Comparison of ENCODE assay signal across 1 mouse cellular context in genomic region chr8:70419879-70420643, GRCm38 (mm10).
TF ChIP-seq lines count a peak whose summit lies in the region.

No protein-coding gene starts in this region.

TF ChIP-seq in myocyte, 11 proteins besides CTCF, POLR2A, EP300 and RAD21 (continued from another document):
- TF ChIP-seq TCF12 (IDR thresholded peaks at IDR 0.05; ENCODE audit: insufficient read depth, poor library complexity, severe bottlenecking) (no peak), E2F4 (IDR thresholded peaks at IDR 0.05; ENCODE audit: insufficient read depth) (no peak), MYOD1 (IDR thresholded peaks at IDR 0.05; ENCODE audit: control insufficient read depth in 1 of 3, insufficient read length in 2 of 3, low read depth in 2 of 3) (peak in 1 of 3 experiments; percentile 64), CEBPB (IDR thresholded peaks at IDR 0.05; ENCODE audit: insufficient read depth, poor library complexity, severe bottlenecking) (no peak)
TF ChIP-seq in myocyte: peak in this region for 2.
